Mouse (Mus musculus) C2C12 (cell line): ENCODE results near the gene Sdad1. TPM values are rescaled to one million over a fixed set of nuclear protein-coding genes. Genes with fewer than 3 reads are reported as not detected.
A peak's percentile ranks its signal among the peaks of the same experiment; 100 is the strongest.

ENCODE experiments used
- H3K27me3 ChIP-seq: one replicate; pipeline ENCODE4 v1.6.1; 2011; ENCODE audit not compliant: control insufficient read depth, insufficient read depth, insufficient read length
- H3K36me3 ChIP-seq: one replicate; pipeline ENCODE4 v1.6.1; 2011; ENCODE audit not compliant: control insufficient read depth, insufficient read depth
- H3K4me3 ChIP-seq: one replicate; pipeline ENCODE4 v1.5.1; 2011; ENCODE audit warnings: mild to moderate bottlenecking, control low read depth; ENCODE audit not compliant: poor library complexity, insufficient read depth, severe bottlenecking
- H3K79me2 ChIP-seq: one replicate; pipeline ENCODE4 v1.6.1; 2011; ENCODE audit not compliant: control insufficient read depth, insufficient read depth
- H3K79me3 ChIP-seq: one replicate; pipeline ENCODE4 v1.6.1; 2011; ENCODE audit warnings: low read depth, control low read depth
- H3ac ChIP-seq: one replicate; pipeline ENCODE3; 2011; ENCODE audit warnings: low read depth; ENCODE audit not compliant: control insufficient read depth, insufficient read length
- CEBPB ChIP-seq: IDR thresholded peaks from one replicate; pipeline ENCODE4 v1.6.1; 2011; ENCODE audit warnings: low read depth, mild to moderate bottlenecking, control low read depth, moderate library complexity
- CTCF ChIP-seq: IDR thresholded peaks from one replicate; pipeline ENCODE4 v1.5.1; 2011; ENCODE audit not compliant: control insufficient read depth, insufficient read depth, insufficient read length
- FOSL1 ChIP-seq: IDR thresholded peaks from one replicate; pipeline ENCODE4 v1.8.0; 2011; ENCODE audit warnings: mild to moderate bottlenecking, low read length; ENCODE audit not compliant: poor library complexity, insufficient read depth, severe bottlenecking
- MAX ChIP-seq: IDR thresholded peaks from one replicate; pipeline ENCODE4 v1.6.1; 2011; ENCODE audit warnings: mild to moderate bottlenecking, control low read depth
- MYOD1 ChIP-seq: IDR thresholded peaks from one replicate; pipeline ENCODE4 v1.6.1; 2011; ENCODE audit warnings: low read depth; ENCODE audit not compliant: control insufficient read depth, insufficient read length
- MYOG ChIP-seq: IDR thresholded peaks from one replicate; pipeline ENCODE4 v1.6.1; 2011; ENCODE audit not compliant: control insufficient read depth, insufficient read length; ENCODE audit errors: extremely low read depth
- USF1 ChIP-seq: IDR thresholded peaks from one replicate; pipeline ENCODE4 v1.6.1; 2011; ENCODE audit warnings: low read depth, mild to moderate bottlenecking, control low read depth, moderate library complexity
- polyA plus RNA-seq: library from polyadenylated mRNA; unstranded; fragments of >200 nt; fragmentation: generic; extraction: Trizol; gene quantifications from one replicate; pipeline ENCODE4 v1.2.1, GENCODE M21; 2012; ENCODE audit warnings: missing spikeins

Sdad1 gene
- polyA plus RNA-seq, 1 experiment, result 8.0 TPM

DNA sequence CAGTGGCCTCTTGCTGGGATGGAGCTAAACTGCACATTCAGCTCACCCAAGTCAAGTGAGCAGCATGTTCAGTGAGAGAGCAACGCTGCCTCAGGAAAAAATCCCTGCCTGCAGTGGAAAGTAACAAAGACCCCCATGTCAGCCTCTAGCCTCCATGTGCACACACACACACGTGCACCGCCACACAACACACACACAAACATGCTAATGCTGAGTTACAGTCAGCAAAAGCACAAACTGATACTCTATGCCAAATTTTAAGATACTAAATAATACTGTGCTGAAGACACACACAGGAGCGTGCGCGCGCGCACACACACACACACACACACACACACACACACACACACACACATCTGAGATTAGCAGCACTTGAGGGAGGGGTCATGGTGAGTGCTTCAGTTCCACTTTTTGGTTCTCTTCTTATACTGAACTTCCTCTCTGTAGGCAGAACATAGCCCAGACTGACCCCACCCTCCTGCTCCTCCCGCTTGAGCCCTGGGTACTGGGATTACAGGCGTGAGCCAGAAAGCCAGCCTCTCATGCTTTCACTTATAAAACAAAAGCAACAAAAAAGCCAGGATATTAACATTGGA, 31.2 kb downstream of the Sdad1 start:
- Histone ChIP-seq H3K27me3 (no peaks in the 10 kb centered on the region), H3ac (no peak overlapping the region), H3K4me3 (no peak overlapping the region), H3K36me3 (peaks cover 1% of the 10 kb centered on the region), H3K79me2 (no peaks in the 10 kb centered on the region), H3K79me3 (no peaks in the 10 kb centered on the region)
- TF ChIP-seq MYOG, result no peak
- TF ChIP-seq MAX, result no peak
- no peak for TF ChIP-seq CTCF
- no peak for TF ChIP-seq CEBPB
- no peak for TF ChIP-seq USF1
- no peak for TF ChIP-seq MYOD1
- TF ChIP-seq FOSL1, result no peak

DNA sequence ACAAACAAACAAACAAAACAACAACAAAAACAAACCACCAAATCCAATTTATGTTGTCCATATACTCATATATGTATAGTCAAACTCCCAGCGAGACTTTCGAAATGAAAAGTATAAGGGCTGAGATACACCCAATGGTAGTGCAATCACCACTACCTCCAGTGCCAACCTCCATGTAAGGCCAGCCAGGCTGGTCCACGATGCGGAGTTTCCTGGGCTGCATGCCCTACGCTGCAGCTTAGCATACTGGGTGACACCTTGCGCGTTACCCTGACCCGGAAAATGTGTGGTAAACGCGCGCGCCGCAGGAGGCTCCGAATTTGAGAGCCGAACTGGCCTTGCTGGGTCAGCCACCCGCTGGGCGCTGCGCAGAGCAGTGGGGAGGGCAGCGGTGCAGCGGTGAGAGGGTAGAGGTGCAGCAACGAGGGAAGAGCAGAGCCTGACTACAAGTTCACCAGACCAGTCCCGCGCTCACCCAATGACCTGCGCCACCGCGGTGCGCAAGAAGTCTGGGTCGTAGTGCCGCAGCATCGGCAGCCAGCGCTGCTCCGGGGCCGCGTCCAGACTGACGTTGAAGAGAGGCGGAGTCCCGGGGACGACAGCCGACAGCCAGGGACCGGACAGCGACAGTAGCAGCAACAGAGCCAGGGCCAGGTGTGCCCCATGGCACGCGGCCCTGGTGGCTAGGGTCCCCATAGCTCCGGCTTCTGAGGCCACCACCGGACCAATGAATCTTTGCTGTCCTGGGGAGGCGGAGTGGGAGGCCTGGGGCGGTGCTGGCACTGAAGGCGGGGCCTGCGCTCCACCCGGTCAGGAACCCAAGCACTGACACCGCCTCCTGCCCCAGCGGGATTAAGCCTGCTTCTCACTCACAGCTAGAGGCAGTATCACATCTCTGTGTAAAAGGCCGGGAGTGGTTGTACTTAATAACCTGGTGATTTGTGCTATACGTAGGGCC, 32.6 kb downstream of the Sdad1 start, which contains the start of gene Naaa:
TSS of gene Naaa (minus strand) at position 734 of the 958 bp plus-strand sequence.
- TF ChIP-seq CTCF (no peak), CEBPB (no peak), MAX (no peak)

DNA sequence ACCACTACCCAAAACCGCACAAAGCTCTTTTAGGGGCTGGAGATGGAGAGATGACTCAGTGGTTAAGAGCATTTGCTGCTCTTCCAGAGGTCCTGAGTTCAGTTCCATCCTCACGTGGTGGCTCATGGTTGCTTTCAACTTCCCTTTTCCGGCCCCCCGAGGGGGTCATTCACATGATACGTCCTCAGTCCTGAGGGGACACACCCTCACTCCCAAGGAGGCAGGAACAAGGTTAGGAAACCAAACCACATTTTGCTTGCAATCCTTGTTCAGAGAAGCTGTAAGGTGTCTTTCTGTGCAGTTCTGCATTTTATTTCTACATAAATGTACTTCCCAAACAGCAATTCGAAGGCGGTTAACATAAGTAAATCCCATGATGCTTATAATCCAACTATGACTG, 39.8 kb downstream of the Sdad1 start:
- H3ac ChIP-seq, result no peak overlapping the region
- H3K4me3 ChIP-seq, result no peak overlapping the region
- H3K79me2 ChIP-seq, result no peaks in the 10 kb centered on the region
- no peaks in the 10 kb centered on the region for H3K36me3 ChIP-seq
- no peaks in the 10 kb centered on the region for H3K27me3 ChIP-seq
- no peak for TF ChIP-seq MYOD1
- TF ChIP-seq CEBPB, result no peak
- TF ChIP-seq MYOG, result no peak
- no peak for TF ChIP-seq CTCF
- no peaks in the 10 kb centered on the region for H3K79me3 ChIP-seq

More for the DNA sequence above, 32.6 kb downstream of the Sdad1 start, which contains the start of gene Naaa:
- no peaks in the 10 kb centered on the region for H3K79me2 ChIP-seq
- H3K4me3 ChIP-seq, result peak within 1 kb of the TSS; percentile 34
- H3K36me3 ChIP-seq, result no peaks in the 10 kb centered on the region
- no peaks in the 10 kb centered on the region for H3K79me3 ChIP-seq
- H3K27me3 ChIP-seq, result no peaks in the 10 kb centered on the region
- H3ac ChIP-seq, result peak within 1 kb of the TSS; percentile 25

DNA sequence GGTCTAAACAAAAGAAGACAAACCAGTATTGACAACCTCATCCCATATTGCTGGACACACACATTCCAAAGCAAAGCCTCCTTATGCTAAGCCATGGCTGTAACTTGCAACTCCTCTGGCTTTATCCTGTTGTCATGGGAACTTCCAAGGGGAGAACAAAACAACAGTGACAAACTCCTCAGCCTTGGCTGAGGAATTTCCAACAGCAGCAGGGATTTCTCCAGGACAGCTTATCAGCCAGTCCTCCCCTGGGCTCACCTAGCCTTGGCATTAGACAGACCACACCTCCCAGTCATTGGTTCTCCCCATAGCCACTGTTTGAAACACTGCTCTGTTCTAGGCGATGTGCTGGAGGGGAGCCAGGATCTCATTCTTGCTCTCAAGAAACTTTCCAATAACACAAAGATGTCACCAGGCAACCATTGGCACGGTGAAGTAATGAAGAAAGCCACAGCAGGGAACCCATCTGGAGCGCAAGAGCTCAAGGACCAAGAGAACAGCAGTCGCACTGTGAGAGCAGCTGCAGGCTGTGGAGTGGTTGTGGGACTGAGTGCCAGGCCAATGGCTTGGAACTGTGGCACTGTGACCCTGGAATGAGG, 46.4 kb downstream of the Sdad1 start:
- TF ChIP-seq MYOG, result no peak
- TF ChIP-seq CEBPB, result no peak
- no peak for TF ChIP-seq USF1
- TF ChIP-seq MAX, result no peak
- no peak for TF ChIP-seq CTCF
- no peak for TF ChIP-seq FOSL1
- TF ChIP-seq MYOD1, result no peak
- Histone ChIP-seq H3K27me3 (no peaks in the 10 kb centered on the region), H3ac (no peak overlapping the region)

DNA sequence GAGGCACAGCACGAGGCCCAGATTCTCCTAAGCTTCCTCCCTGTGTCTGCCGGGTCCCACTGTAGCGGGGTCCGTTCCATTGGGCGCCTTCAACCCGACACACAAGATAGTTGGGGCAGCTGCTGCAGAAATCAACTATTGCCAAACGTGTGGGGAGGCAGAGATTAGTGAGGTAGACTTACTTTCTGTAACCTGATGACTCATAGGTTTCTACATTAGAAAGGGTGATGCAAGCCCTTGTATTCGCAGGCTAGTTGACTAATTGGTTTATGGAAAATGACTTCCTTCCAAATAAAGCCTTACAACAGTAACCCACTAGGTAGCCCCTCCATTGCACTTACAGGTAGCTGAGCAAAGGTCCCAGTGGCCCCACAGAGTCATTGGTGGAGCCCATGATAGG, 47.6 kb downstream of the Sdad1 start:
- H3K4me3 ChIP-seq, result no peak overlapping the region
- no peak for TF ChIP-seq USF1
- TF ChIP-seq MAX, result no peak
- TF ChIP-seq CTCF, result no peak
- no peak for TF ChIP-seq FOSL1
- TF ChIP-seq MYOD1, result no peak
- no peak for TF ChIP-seq MYOG
- no peak for TF ChIP-seq CEBPB
- no peaks in the 10 kb centered on the region for H3K79me3 ChIP-seq
- no peak overlapping the region for H3ac ChIP-seq
- H3K79me2 ChIP-seq, result no peaks in the 10 kb centered on the region
- H3K36me3 ChIP-seq, result no peaks in the 10 kb centered on the region
- no peaks in the 10 kb centered on the region for H3K27me3 ChIP-seq

More for the DNA sequence above, 46.4 kb downstream of the Sdad1 start:
- Histone ChIP-seq H3K79me2 (no peaks in the 10 kb centered on the region), H3K79me3 (no peaks in the 10 kb centered on the region), H3K36me3 (no peaks in the 10 kb centered on the region), H3K4me3 (no peak overlapping the region)
